Mouse (Mus musculus): ENCODE data around the gene Mst1. TPM values are rescaled to one million over a fixed set of nuclear protein-coding genes. Genes with fewer than 3 reads are reported as not detected.

Gene Mst1
- polyA plus RNA-seq, 1 experiment from 2014 or later = not detected

- Histone ChIP-seq H3K4me3 (no peak overlapping the region), H3K4me2 (no peak overlapping the region), H3K27me3 (replicated peaks) (no peaks in the 10 kb centered on the region), H3K4me1 (no peaks in the 10 kb centered on the region), H3K36me3 (replicated peaks) (0 out of 2 replicates have a peak, but pooled peaks cover 6% of the 10 kb centered on the region), H3K9me3 (no peaks in the 10 kb centered on the region), H3K27ac (no peak overlapping the region), H3K9ac (no peak overlapping the region)
- 89% methylated on average over 8 of the region's 8 CpGs for WGBS
- no peak for ATAC-seq (replicated peaks)
These were observed 45.5 kb downstream of the Mst1 start for GRCm38 (mm10) chr9:108125731-108126130.

- H3K9ac ChIP-seq = no peak overlapping the region
- no peaks in the 10 kb centered on the region for H3K9me3 ChIP-seq
- H3K36me3 ChIP-seq (replicated peaks) = 0 out of 2 replicates have a peak, but pooled peaks cover 6% of the 10 kb centered on the region
- no peak overlapping the region for H3K27ac ChIP-seq
- ATAC-seq (replicated peaks) = no peak
- 85% methylated on average over 17 of the region's 17 CpGs for WGBS
- H3K27me3 ChIP-seq (replicated peaks) = no peaks in the 10 kb centered on the region
- no peak overlapping the region for H3K4me3 ChIP-seq
- H3K4me2 ChIP-seq = no peak overlapping the region
- no peaks in the 10 kb centered on the region for H3K4me1 ChIP-seq
These were observed 46.4 kb downstream of the Mst1 start for GRCm38 (mm10) chr9:108126436-108127180.

- no peak for ATAC-seq (replicated peaks)
- Histone ChIP-seq H3K4me3 (no peak overlapping the region), H3K9me3 (no peaks in the 10 kb centered on the region), H3K4me1 (no peaks in the 10 kb centered on the region), H3K27me3 (replicated peaks) (no peaks in the 10 kb centered on the region), H3K4me2 (no peak overlapping the region), H3K36me3 (replicated peaks) (0 out of 2 replicates have a peak, but pooled peaks cover 6% of the 10 kb centered on the region), H3K9ac (no peak overlapping the region), H3K27ac (no peak overlapping the region)
- 88% methylated on average over 11 of the region's 11 CpGs for WGBS
These were observed 48.0 kb downstream of the Mst1 start for GRCm38 (mm10) chr9:108128248-108128647.

- ATAC-seq (replicated peaks) = no peak
- Histone ChIP-seq H3K4me3 (no peak overlapping the region), H3K36me3 (replicated peaks) (0 out of 2 replicates have a peak, but pooled peaks cover 6% of the 10 kb centered on the region), H3K27ac (no peak overlapping the region), H3K4me1 (no peaks in the 10 kb centered on the region), H3K27me3 (replicated peaks) (no peaks in the 10 kb centered on the region), H3K9ac (no peak overlapping the region), H3K9me3 (no peaks in the 10 kb centered on the region), H3K4me2 (no peak overlapping the region)
- 87% methylated on average over 13 of the region's 13 CpGs for WGBS
These were observed 49.1 kb downstream of the Mst1 start for GRCm38 (mm10) chr9:108129042-108129948.

- Histone ChIP-seq H3K36me3 (replicated peaks) (no peaks in the 10 kb centered on the region), H3K4me3 (no peak overlapping the region), H3K4me2 (no peak overlapping the region), H3K9ac (no peak overlapping the region), H3K27ac (no peak overlapping the region), H3K9me3 (no peaks in the 10 kb centered on the region), H3K4me1 (no peaks in the 10 kb centered on the region), H3K27me3 (replicated peaks) (no peaks in the 10 kb centered on the region)
- no peak for ATAC-seq (replicated peaks)
- 86% methylated on average over 5 of the region's 5 CpGs for WGBS
These were observed 51.3 kb downstream of the Mst1 start for GRCm38 (mm10) chr9:108131502-108131901.

- Histone ChIP-seq H3K4me1 (no peaks in the 10 kb centered on the region), H3K27ac (no peak overlapping the region), H3K4me3 (no peak overlapping the region), H3K9ac (no peak overlapping the region), H3K36me3 (replicated peaks) (no peaks in the 10 kb centered on the region), H3K4me2 (no peak overlapping the region), H3K9me3 (no peaks in the 10 kb centered on the region), H3K27me3 (replicated peaks) (no peaks in the 10 kb centered on the region)
- WGBS = 93% methylated on average over 3 of the region's 3 CpGs
- no peak for ATAC-seq (replicated peaks)
These were observed 52.1 kb downstream of the Mst1 start for GRCm38 (mm10) chr9:108132373-108132772.

- no peaks in the 10 kb centered on the region for H3K9me3 ChIP-seq
- no peak overlapping the region for H3K4me3 ChIP-seq
- no peaks in the 10 kb centered on the region for H3K4me1 ChIP-seq
- no peak for ATAC-seq (replicated peaks)
- no peak overlapping the region for H3K4me2 ChIP-seq
- H3K36me3 ChIP-seq (replicated peaks) = peaks cover 7% of the 10 kb centered on the region; the same call in 1 of the 2 replicates
- no peaks in the 10 kb centered on the region for H3K27me3 ChIP-seq (replicated peaks)
- H3K9ac ChIP-seq = no peak overlapping the region
- no peak overlapping the region for H3K27ac ChIP-seq
- 79% methylated on average over 1 of the region's 1 CpGs for WGBS
These were observed 53.2 kb downstream of the Mst1 start for GRCm38 (mm10) chr9:108133478-108133877.

Small RNA genes lying within 50 kb of the gene (microRNA-seq; reads per million reads assigned to microRNA genes)
- gene Gm47303 = not detected
- not detected for gene Mir7088

Other genes starting within 250 kb of the Mst1 start
- gene Rbm6, start 207.2 kb upstream of the Mst1 start, polyA plus RNA-seq (2015; fragmentation: Nextera tagmentation; extraction: Ambion mirVana) = 99.8 and 120 TPM in 2 replicates
- gene Mon1a, start 192.3 kb upstream of the Mst1 start, polyA plus RNA-seq (2015; fragmentation: Nextera tagmentation; extraction: Ambion mirVana) = 26.0 and 27.7 TPM in 2 replicates
- gene Mst1r, start 173.6 kb upstream of the Mst1 start, polyA plus RNA-seq (2015; fragmentation: Nextera tagmentation; extraction: Ambion mirVana) = 1.7 and 1.9 TPM in 2 replicates
- not detected in 2 replicates for gene Actl11, start 152.0 kb upstream of the Mst1 start, polyA plus RNA-seq (2015; fragmentation: Nextera tagmentation; extraction: Ambion mirVana)
- 66.7 and 67.3 TPM in 2 replicates for gene Camkv, start 144.8 kb upstream of the Mst1 start, polyA plus RNA-seq (2015; fragmentation: Nextera tagmentation; extraction: Ambion mirVana)
- 10.1 and 10.2 TPM in 2 replicates for gene Traip, start 130.3 kb upstream of the Mst1 start, polyA plus RNA-seq (2015; fragmentation: Nextera tagmentation; extraction: Ambion mirVana)
- gene Uba7, start 104.9 kb upstream of the Mst1 start, polyA plus RNA-seq (2015; fragmentation: Nextera tagmentation; extraction: Ambion mirVana) = 5.9 and 6.7 TPM in 2 replicates
- gene Gm20661, start 97.4 kb upstream of the Mst1 start, polyA plus RNA-seq (2015; fragmentation: Nextera tagmentation; extraction: Ambion mirVana) = 0.88 and 1.6 TPM in 2 replicates
- gene Inka1, start 94.6 kb upstream of the Mst1 start, polyA plus RNA-seq (2015; fragmentation: Nextera tagmentation; extraction: Ambion mirVana) = 15.1 and 17.1 TPM in 2 replicates
- gene Cdhr4, start 87.9 kb upstream of the Mst1 start, polyA plus RNA-seq (2015; fragmentation: Nextera tagmentation; extraction: Ambion mirVana) = 1.8 and 2.5 TPM in 2 replicates
- gene Gm20662, start 84.1 kb upstream of the Mst1 start, polyA plus RNA-seq (2015; fragmentation: Nextera tagmentation; extraction: Ambion mirVana) = 0.50 and 0.60 TPM in 2 replicates
- 119 and 124 TPM in 2 replicates for gene Ip6k1, start 77.9 kb upstream of the Mst1 start, polyA plus RNA-seq (2015; fragmentation: Nextera tagmentation; extraction: Ambion mirVana)
- gene Gmppb, start 31.2 kb upstream of the Mst1 start, polyA plus RNA-seq (2015; fragmentation: Nextera tagmentation; extraction: Ambion mirVana) = 19.6 and 22.0 TPM in 2 replicates
- 3.5 and 3.6 TPM in 2 replicates for gene Amigo3, start 27.3 kb upstream of the Mst1 start, polyA plus RNA-seq (2015; fragmentation: Nextera tagmentation; extraction: Ambion mirVana)
- gene Rnf123, start 2.9 kb downstream of the Mst1 start, polyA plus RNA-seq (2015; fragmentation: Nextera tagmentation; extraction: Ambion mirVana) = 54.7 and 55.0 TPM in 2 replicates
- 54.7 and 61.3 TPM in 2 replicates for gene Apeh, start 14.2 kb downstream of the Mst1 start, polyA plus RNA-seq (2015; fragmentation: Nextera tagmentation; extraction: Ambion mirVana)
- gene Bsn, start 109.9 kb downstream of the Mst1 start, polyA plus RNA-seq (2015; fragmentation: Nextera tagmentation; extraction: Ambion mirVana) = 11.1 TPM in 2 replicates
- gene Dag1, start 183.5 kb downstream of the Mst1 start, polyA plus RNA-seq (2015; fragmentation: Nextera tagmentation; extraction: Ambion mirVana) = 69.3 and 75.5 TPM in 2 replicates
- gene Nicn1, start 210.0 kb downstream of the Mst1 start, polyA plus RNA-seq (2015; fragmentation: Nextera tagmentation; extraction: Ambion mirVana) = 129 and 149 TPM in 2 replicates
- gene Amt, start 216.4 kb downstream of the Mst1 start, polyA plus RNA-seq (2015; fragmentation: Nextera tagmentation; extraction: Ambion mirVana) = 28.9 and 32.1 TPM in 2 replicates
- 251 and 257 TPM in 2 replicates for gene Rhoa, start 225.7 kb downstream of the Mst1 start, polyA plus RNA-seq (2015; fragmentation: Nextera tagmentation; extraction: Ambion mirVana)
- gene Tcta, start 225.7 kb downstream of the Mst1 start, polyA plus RNA-seq (2015; fragmentation: Nextera tagmentation; extraction: Ambion mirVana) = 51.4 and 54.9 TPM in 2 replicates

Data from midbrain, embryonic 15.5 days (tissue).